Mouse (Mus musculus): ENCODE data around the gene Zfp541.

GRCm38 (mm10) chr7:16057136-16057534 lies 4.5 kb upstream of the Zfp541 start:
- TF ChIP-seq POLR2A (IDR thresholded peaks at IDR 0.05; ENCODE audit: insufficient read length, low read depth) (no peak), POLR2AphosphoS2 (IDR thresholded peaks at IDR 0.05; ENCODE audit: insufficient read length, low read depth) (no peak), SRF (IDR thresholded peaks at IDR 0.05; ENCODE audit: control insufficient read depth, insufficient read length, low read depth) (no peak), MAX (IDR thresholded peaks at IDR 0.05; ENCODE audit: low read depth) (no peak), CEBPB (IDR thresholded peaks at IDR 0.05; ENCODE audit: insufficient read depth, poor library complexity, severe bottlenecking) (no peak), USF1 (IDR thresholded peaks at IDR 0.05; ENCODE audit: low read depth) (no peak), MYOG (IDR thresholded peaks at IDR 0.05; ENCODE audit: control insufficient read depth in 1 of 3, insufficient read depth in 1 of 3, insufficient read length in 2 of 3, low read depth in 2 of 3) (no peak), TCF12 (IDR thresholded peaks at IDR 0.05; ENCODE audit: insufficient read depth, poor library complexity, severe bottlenecking) (no peak), E2F4 (IDR thresholded peaks at IDR 0.05; ENCODE audit: insufficient read depth) (no peak), MYOD1 (IDR thresholded peaks at IDR 0.05; ENCODE audit: control insufficient read depth in 1 of 3, insufficient read length in 2 of 3, low read depth in 2 of 3) (no peak), TCF3 (IDR thresholded peaks at IDR 0.05; ENCODE audit: insufficient read length, low read depth) (no peak), REST (IDR thresholded peaks at IDR 0.05; ENCODE audit: insufficient read depth, insufficient read length) (no peak)

Measured in myocyte (in vitro differentiated cells).